Mouse (Mus musculus) neural tube, embryonic 14.5 days (tissue): Measurements from ENCODE around the gene Zbtb14. TPM values are rescaled to one million over a fixed set of nuclear protein-coding genes. Genes with fewer than 3 reads are reported as not detected.

Source experiments
- ATAC-seq: fragments of 200-750 bp; cut with Nextera tagmentation; 2 replicates; pipeline ENCODE4 v1.8.0; 2017; ENCODE audit warnings: low read depth, mild to moderate bottlenecking, moderate TSS enrichment, moderate library complexity
- H3K27ac ChIP-seq: fragments of 300-500 bp; sonication (generic); 2 replicates; pipeline ENCODE4 v1.5.1; 2014; ENCODE audit warnings: low read depth, mild to moderate bottlenecking, control low read depth, low read length, moderate library complexity, mixed read lengths
- H3K27me3 ChIP-seq: fragments of 300-500 bp; sonication (generic); 2 replicates; pipeline ENCODE4 v1.6.1; 2014; ENCODE audit warnings: low read length; ENCODE audit not compliant: control insufficient read depth, insufficient read depth
- H3K36me3 ChIP-seq: fragments of 300-500 bp; sonication (generic); 2 replicates; pipeline ENCODE4 v1.6.1; 2014; ENCODE audit warnings: low read length, mixed read lengths; ENCODE audit not compliant: control insufficient read depth, insufficient read depth
- H3K4me1 ChIP-seq: fragments of 300-500 bp; sonication (generic); 2 replicates; pipeline ENCODE4 v1.6.1; 2014; ENCODE audit warnings: low read length; ENCODE audit not compliant: control insufficient read depth, insufficient read depth
- H3K4me2 ChIP-seq: fragments of 300-500 bp; sonication (generic); 2 replicates; pipeline ENCODE4 v1.6.1; 2014; ENCODE audit warnings: mild to moderate bottlenecking, low read depth, low read length, control low read depth
- H3K4me3 ChIP-seq: fragments of 300-500 bp; sonication (generic); 2 replicates; pipeline ENCODE4 v1.5.1; 2014; ENCODE audit warnings: low read depth, low read length, control low read depth, mixed read lengths
- H3K9ac ChIP-seq: fragments of 300-500 bp; sonication (generic); replicated peaks from 2 replicates; pipeline ENCODE4 v1.6.1; 2014; ENCODE audit warnings: low read depth, mild to moderate bottlenecking, control low read depth, low read length, mixed read lengths
- H3K9me3 ChIP-seq: fragments of 300-500 bp; sonication (generic); 2 replicates; pipeline ENCODE4 v1.6.1; 2016; ENCODE audit warnings: low read length; ENCODE audit not compliant: control insufficient read depth
- WGBS: fragments of 180-500 bp; shearing (Covaris S2); extraction: QIAGEN DNeasy Blood & Tissue Kit; methylation state at CpG from one replicate; pipeline ENCODE4 v1.1.7; 2014; 5-methylcytosine and 5-hydroxymethylcytosine counted together
- polyA plus RNA-seq: library from polyadenylated mRNA; unstranded; fragments of >200 nt; fragmentation: Nextera tagmentation; extraction: Ambion mirVana; gene quantifications from 2 replicates; pipeline ENCODE4 v1.2.1, GENCODE M21; 2014

The Zbtb14 gene
- 23.2 and 31.4 TPM in 2 replicates for polyA plus RNA-seq

- H3K9ac ChIP-seq, result peak within 1 kb of the TSS; percentile 74
- no peaks in the 10 kb centered on the region for H3K27me3 ChIP-seq
- peaks cover 11% of the 10 kb centered on the region for H3K4me1 ChIP-seq
- peaks cover 3% of the 10 kb centered on the region; the same call in 1 of the 2 replicates for H3K36me3 ChIP-seq
- peak; percentile 83 for ATAC-seq
- peak within 1 kb of the TSS; percentile 100 for H3K27ac ChIP-seq
- under 1% methylated on average over 36 of the region's 72 CpGs for WGBS
- peak within 1 kb of the TSS; percentile 92 for H3K4me2 ChIP-seq
- no peaks in the 10 kb centered on the region for H3K9me3 ChIP-seq
- peak within 1 kb of the TSS; percentile 66 for H3K4me3 ChIP-seq
Observed at GRCm38 (mm10) chr17:69382511-69383100, at the start of gene Zbtb14. Gene Zbtb14, plus strand, starts transcription at chr17:69383050.

GRCm38 (mm10) chr17:69346056-69346455 is 36.8 kb upstream of the Zbtb14 start:
- Histone ChIP-seq H3K9ac (no peak overlapping the region), H3K4me2 (no peak overlapping the region), H3K36me3 (no peaks in the 10 kb centered on the region), H3K4me1 (no peaks in the 10 kb centered on the region), H3K27me3 (no peaks in the 10 kb centered on the region), H3K27ac (no peak overlapping the region), H3K4me3 (no peak overlapping the region), H3K9me3 (no peaks in the 10 kb centered on the region)
- 84% methylated on average over 7 of the region's 7 CpGs for WGBS
- no peak for ATAC-seq

GRCm38 (mm10) chr17:69349014-69349531 is 33.8 kb upstream of the Zbtb14 start:
- ATAC-seq, result peak; percentile 80; the same call in 1 of the 2 replicates
- no peaks in the 10 kb centered on the region for H3K9me3 ChIP-seq
- no peaks in the 10 kb centered on the region for H3K4me1 ChIP-seq

GRCm38 (mm10) chr17:69365049-69365448 is 17.8 kb upstream of the Zbtb14 start:
- no peak for ATAC-seq
- 84% methylated on average over 3 of the region's 3 CpGs for WGBS
- H3K9ac ChIP-seq, result no peak overlapping the region

More at GRCm38 (mm10) chr17:69349014-69349531, 33.8 kb upstream of the Zbtb14 start:
- WGBS, result 25% methylated on average over 8 of the region's 8 CpGs
- no peak overlapping the region for H3K9ac ChIP-seq
- H3K4me3 ChIP-seq, result no peak overlapping the region
- H3K27me3 ChIP-seq, result no peaks in the 10 kb centered on the region
- H3K4me2 ChIP-seq, result no peak overlapping the region
- H3K27ac ChIP-seq, result no peak overlapping the region
- no peaks in the 10 kb centered on the region for H3K36me3 ChIP-seq

GRCm38 (mm10) chr17:69380838-69381237 is 2.0 kb upstream of the Zbtb14 start:
- Histone ChIP-seq H3K27ac (no peak overlapping the region), H3K9me3 (no peaks in the 10 kb centered on the region), H3K27me3 (no peaks in the 10 kb centered on the region), H3K4me3 (no peak overlapping the region), H3K9ac (no peak overlapping the region), H3K4me1 (peaks cover 11% of the 10 kb centered on the region), H3K4me2 (no peak overlapping the region), H3K36me3 (no peaks in the 10 kb centered on the region)
- WGBS, result 96% methylated on average over 8 of the region's 8 CpGs
- ATAC-seq, result no peak

More at GRCm38 (mm10) chr17:69365049-69365448, 17.8 kb upstream of the Zbtb14 start:
- no peaks in the 10 kb centered on the region for H3K27me3 ChIP-seq
- H3K4me2 ChIP-seq, result no peak overlapping the region
- H3K4me1 ChIP-seq, result no peaks in the 10 kb centered on the region
- H3K4me3 ChIP-seq, result no peak overlapping the region
- H3K27ac ChIP-seq, result no peak overlapping the region
- H3K36me3 ChIP-seq, result no peaks in the 10 kb centered on the region
- H3K9me3 ChIP-seq, result no peaks in the 10 kb centered on the region

- H3K9me3 ChIP-seq, result no peaks in the 10 kb centered on the region
- ATAC-seq, result peak; percentile 80
- WGBS, result 1% methylated on average over 95 of the region's 128 CpGs
- peak overlapping the region; percentile 74 for H3K9ac ChIP-seq
- peak overlapping the region; percentile 66 for H3K4me3 ChIP-seq
- peak overlapping the region; percentile 100 for H3K27ac ChIP-seq
- peak overlapping the region; percentile 92 for H3K4me2 ChIP-seq
- peaks cover 6% of the 10 kb centered on the region; the same call in 1 of the 2 replicates for H3K36me3 ChIP-seq
- H3K27me3 ChIP-seq, result no peaks in the 10 kb centered on the region
- H3K4me1 ChIP-seq, result peaks cover 11% of the 10 kb centered on the region
Observed at GRCm38 (mm10) chr17:69383201-69383940, 521 bp downstream of the Zbtb14 start.

- Histone ChIP-seq H3K9ac (peak overlapping the region; percentile 74), H3K4me2 (peak overlapping the region; percentile 92), H3K4me3 (peak overlapping the region; percentile 66), H3K36me3 (peaks cover 6% of the 10 kb centered on the region; the same call in 1 of the 2 replicates), H3K27me3 (no peaks in the 10 kb centered on the region), H3K27ac (peak overlapping the region; percentile 100), H3K4me1 (peaks cover 11% of the 10 kb centered on the region), H3K9me3 (no peaks in the 10 kb centered on the region)
- peak; percentile 9 for ATAC-seq
- under 1% methylated on average over 37 of the region's 37 CpGs for WGBS
Observed at GRCm38 (mm10) chr17:69383941-69384665, 1.3 kb downstream of the Zbtb14 start.

- WGBS, result 58% methylated on average over 15 of the region's 16 CpGs
- Histone ChIP-seq H3K4me2 (no peak overlapping the region), H3K9me3 (no peaks in the 10 kb centered on the region), H3K27me3 (no peaks in the 10 kb centered on the region), H3K9ac (no peak overlapping the region), H3K4me1 (no peaks in the 10 kb centered on the region), H3K4me3 (no peak overlapping the region), H3K27ac (no peak overlapping the region), H3K36me3 (no peaks in the 10 kb centered on the region)
- no peak for ATAC-seq
Observed at GRCm38 (mm10) chr17:69396147-69397033, 13.5 kb downstream of the Zbtb14 start.
